Mouse (Mus musculus): ENCODE results near the gene Nprl3. TPM values are rescaled to one million over a fixed set of nuclear protein-coding genes. Genes with fewer than 3 reads are reported as not detected.

The Nprl3 gene
- polyA plus RNA-seq, 1 experiment: 5.8 TPM

GRCm38 (mm10) chr11:32188881-32189280 is 78.6 kb downstream of the Nprl3 start:
- Histone ChIP-seq H3K9me3 (ENCODE audit: control insufficient read depth, low read length) (peaks cover 2% of the 10 kb centered on the region; the same call in 1 of the 2 replicates), H3K36me3 (ENCODE audit: control insufficient read depth) (no peaks in the 10 kb centered on the region), H3K4me1 (ENCODE audit: control insufficient read depth) (no peaks in the 10 kb centered on the region), H3K27me3 (ENCODE audit: control insufficient read depth) (peaks cover 3% of the 10 kb centered on the region; the same call in 1 of the 2 replicates), H3K4me3 (replicated peaks) (no peak overlapping the region)
- TF ChIP-seq TAL1 (IDR thresholded peaks at IDR 0.05; ENCODE audit: low read length): no peak
- TF ChIP-seq GATA1 (IDR thresholded peaks at IDR 0.05; ENCODE audit: low read length): no peak

- no peak for TF ChIP-seq GATA1 (IDR thresholded peaks at IDR 0.05; ENCODE audit: low read length)
- TF ChIP-seq TAL1 (IDR thresholded peaks at IDR 0.05; ENCODE audit: low read length): no peak
- H3K27me3 ChIP-seq (ENCODE audit: control insufficient read depth): peaks cover 3% of the 10 kb centered on the region; the same call in 1 of the 2 replicates
Measured at GRCm38 (mm10) chr11:32187256-32187655, 80.3 kb downstream of the Nprl3 start.

GRCm38 (mm10) chr11:32186031-32186430 is 81.5 kb downstream of the Nprl3 start:
- Histone ChIP-seq H3K27me3 (ENCODE audit: control insufficient read depth) (peaks cover 7% of the 10 kb centered on the region), H3K36me3 (ENCODE audit: control insufficient read depth) (no peaks in the 10 kb centered on the region), H3K4me1 (ENCODE audit: control insufficient read depth) (0 out of 2 replicates have a peak, but pooled peaks cover 2% of the 10 kb centered on the region), H3K9me3 (ENCODE audit: control insufficient read depth, low read length) (peaks cover 2% of the 10 kb centered on the region; the same call in 1 of the 2 replicates), H3K4me3 (replicated peaks) (no peak overlapping the region)
- no peak for TF ChIP-seq TAL1 (IDR thresholded peaks at IDR 0.05; ENCODE audit: low read length)
- TF ChIP-seq GATA1 (IDR thresholded peaks at IDR 0.05; ENCODE audit: low read length): no peak

More at GRCm38 (mm10) chr11:32187256-32187655, 80.3 kb downstream of the Nprl3 start:
- Histone ChIP-seq H3K9me3 (ENCODE audit: control insufficient read depth, low read length) (peaks cover 2% of the 10 kb centered on the region; the same call in 1 of the 2 replicates), H3K4me3 (replicated peaks) (no peak overlapping the region), H3K36me3 (ENCODE audit: control insufficient read depth) (no peaks in the 10 kb centered on the region), H3K4me1 (ENCODE audit: control insufficient read depth) (0 out of 2 replicates have a peak, but pooled peaks cover 2% of the 10 kb centered on the region)

- Histone ChIP-seq H3K27me3 (ENCODE audit: control insufficient read depth) (peaks cover 7% of the 10 kb centered on the region), H3K9me3 (ENCODE audit: control insufficient read depth, low read length) (peaks cover 2% of the 10 kb centered on the region; the same call in 1 of the 2 replicates)
- no peak for TF ChIP-seq GATA1 (IDR thresholded peaks at IDR 0.05; ENCODE audit: low read length)
- TF ChIP-seq TAL1 (IDR thresholded peaks at IDR 0.05; ENCODE audit: low read length): no peak
Measured at GRCm38 (mm10) chr11:32184469-32184868, 83.0 kb downstream of the Nprl3 start.

DNA sequence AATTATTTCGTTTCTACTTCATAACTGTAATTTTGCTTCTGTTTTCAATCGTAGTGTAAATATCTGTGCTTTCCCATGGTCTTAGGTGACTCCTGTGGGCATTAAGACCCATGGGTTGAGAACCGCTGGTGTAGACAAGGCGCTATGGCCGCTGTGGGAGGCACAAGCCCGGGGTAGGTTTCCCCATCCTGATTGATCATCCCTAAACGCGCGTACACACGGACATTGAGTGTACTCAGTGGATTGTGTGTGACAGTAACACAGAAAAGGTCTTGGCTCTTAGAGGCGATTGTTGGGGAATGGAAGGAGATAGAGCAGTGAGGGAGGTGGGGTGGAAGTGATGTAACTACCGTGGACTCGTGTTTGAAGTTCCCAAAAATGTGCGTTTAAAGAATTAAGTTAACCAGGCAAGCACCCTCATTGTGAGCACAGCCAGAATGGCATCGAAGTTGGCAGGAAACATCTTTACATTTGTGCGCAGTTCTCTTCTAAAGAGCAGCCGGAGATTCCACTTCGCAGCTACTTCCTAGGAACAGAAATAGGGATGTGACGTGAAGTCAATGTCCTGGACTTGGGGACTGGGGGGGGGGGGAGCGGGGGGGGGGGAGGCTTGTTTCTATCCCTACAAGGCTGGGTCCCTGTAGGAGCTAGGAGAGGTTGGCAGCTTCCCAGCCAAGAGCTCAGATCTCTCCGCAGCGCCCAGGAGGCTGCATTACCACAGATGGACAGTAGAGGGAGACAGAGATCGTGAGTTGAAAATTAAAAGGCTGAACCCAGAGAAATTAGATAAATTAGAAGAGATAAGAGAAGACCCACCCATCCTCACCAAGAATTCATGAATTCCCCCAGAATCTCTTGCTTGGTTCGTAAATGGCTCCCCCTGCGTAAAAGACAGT is 85.3 kb downstream of the Nprl3 start:
- TF ChIP-seq TAL1 (IDR thresholded peaks at IDR 0.05; ENCODE audit: low read length): no peak
- 0 out of 2 replicates have a peak, but pooled peaks cover 2% of the 10 kb centered on the region for H3K4me1 ChIP-seq (ENCODE audit: control insufficient read depth)
- no peaks in the 10 kb centered on the region for H3K36me3 ChIP-seq (ENCODE audit: control insufficient read depth)
- H3K9me3 ChIP-seq (ENCODE audit: control insufficient read depth, low read length): peaks cover 9% of the 10 kb centered on the region; the same call in 1 of the 2 replicates
- H3K4me3 ChIP-seq (replicated peaks): no peak overlapping the region
- peaks cover 10% of the 10 kb centered on the region for H3K27me3 ChIP-seq (ENCODE audit: control insufficient read depth)

More at GRCm38 (mm10) chr11:32184469-32184868, 83.0 kb downstream of the Nprl3 start:
- 0 out of 2 replicates have a peak, but pooled peaks cover 2% of the 10 kb centered on the region for H3K4me1 ChIP-seq (ENCODE audit: control insufficient read depth)
- H3K4me3 ChIP-seq (replicated peaks): no peak overlapping the region
- no peaks in the 10 kb centered on the region for H3K36me3 ChIP-seq (ENCODE audit: control insufficient read depth)

DNA sequence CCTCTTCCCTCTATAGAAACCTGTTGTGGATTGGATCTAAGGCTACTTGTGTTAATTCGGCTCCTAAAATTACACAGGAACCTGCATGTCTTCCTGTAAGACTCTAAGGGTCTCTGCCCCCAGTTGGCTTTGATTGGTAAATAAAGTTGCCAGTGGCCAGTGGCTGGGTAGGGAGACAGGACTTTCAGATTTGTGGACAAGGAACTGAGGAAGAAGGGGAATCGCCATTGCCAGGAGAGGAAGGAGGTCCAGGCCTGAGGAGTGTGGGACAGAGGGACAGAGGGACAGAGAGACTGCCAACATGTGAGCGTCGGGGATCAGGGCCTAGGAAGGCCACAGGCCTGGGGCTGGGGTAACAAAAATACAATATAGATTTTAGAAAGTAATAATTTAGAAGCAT is 86.3 kb downstream of the Nprl3 start:
- peaks cover 10% of the 10 kb centered on the region for H3K27me3 ChIP-seq (ENCODE audit: control insufficient read depth)
- TF ChIP-seq GATA1 (IDR thresholded peaks at IDR 0.05; ENCODE audit: low read length) (no peak), TAL1 (IDR thresholded peaks at IDR 0.05; ENCODE audit: low read length) (no peak)
- H3K4me3 ChIP-seq (replicated peaks): no peak overlapping the region
- peaks cover 8% of the 10 kb centered on the region; the same call in 1 of the 2 replicates for H3K9me3 ChIP-seq (ENCODE audit: control insufficient read depth, low read length)
- H3K4me1 ChIP-seq (ENCODE audit: control insufficient read depth): 0 out of 2 replicates have a peak, but pooled peaks cover 2% of the 10 kb centered on the region
- no peaks in the 10 kb centered on the region for H3K36me3 ChIP-seq (ENCODE audit: control insufficient read depth)

GRCm38 (mm10) chr11:32178506-32178905 is 89.0 kb downstream of the Nprl3 start:
- H3K36me3 ChIP-seq (ENCODE audit: control insufficient read depth): no peaks in the 10 kb centered on the region
- peaks cover 8% of the 10 kb centered on the region; the same call in 1 of the 2 replicates for H3K9me3 ChIP-seq (ENCODE audit: control insufficient read depth, low read length)
- peaks cover 7% of the 10 kb centered on the region for H3K27me3 ChIP-seq (ENCODE audit: control insufficient read depth)
- H3K4me1 ChIP-seq (ENCODE audit: control insufficient read depth): 0 out of 2 replicates have a peak, but pooled peaks cover 2% of the 10 kb centered on the region
- H3K4me3 ChIP-seq (replicated peaks): no peak overlapping the region
- TF ChIP-seq TAL1 (IDR thresholded peaks at IDR 0.05; ENCODE audit: low read length) (no peak), GATA1 (IDR thresholded peaks at IDR 0.05; ENCODE audit: low read length) (no peak)

Other genes with a start within 250 kb of the Nprl3 start
- gene Il9r, start 67.4 kb downstream of the Nprl3 start, polyA plus RNA-seq (2012): not detected in 2 replicates
- gene Snrnp25, start 62.3 kb downstream of the Nprl3 start, polyA plus RNA-seq (2012): 25.7 and 48.2 TPM in 2 replicates
- gene Rhbdf1, start 45.4 kb downstream of the Nprl3 start, polyA plus RNA-seq (2012): 0.44 and 0.77 TPM in 2 replicates
- gene Mpg, start 41.2 kb downstream of the Nprl3 start, polyA plus RNA-seq (2012): 4.8 and 5.0 TPM in 2 replicates
- gene Hba-x, start 8.7 kb upstream of the Nprl3 start, polyA plus RNA-seq (2012): 158 and 188 TPM in 2 replicates
- gene Hba-a1, start 15.8 kb upstream of the Nprl3 start, polyA plus RNA-seq (2012): 387,305 and 409,151 TPM in 2 replicates
- gene Hbq1b, start 19.3 kb upstream of the Nprl3 start, polyA plus RNA-seq (2012): 7.5 and 8.6 TPM in 2 replicates
- 130,484 and 191,888 TPM in 2 replicates for gene Hba-a2, start 28.8 kb upstream of the Nprl3 start, polyA plus RNA-seq (2012)
- gene Hbq1a, start 32.4 kb upstream of the Nprl3 start, polyA plus RNA-seq (2012): 0.09 and 1.1 TPM in 2 replicates
- 0.02 and 0.05 TPM in 2 replicates for gene Sh3pxd2b, start 80.1 kb upstream of the Nprl3 start, polyA plus RNA-seq (2012)
- gene Ubtd2, start 187.7 kb upstream of the Nprl3 start, polyA plus RNA-seq (2012): 0.16 and 0.17 TPM in 2 replicates

Data from erythroblast, embryonic 14.5 days (primary cell).